Mouse (Mus musculus): ENCODE results near the gene 4931414P19Rik.

DNA sequence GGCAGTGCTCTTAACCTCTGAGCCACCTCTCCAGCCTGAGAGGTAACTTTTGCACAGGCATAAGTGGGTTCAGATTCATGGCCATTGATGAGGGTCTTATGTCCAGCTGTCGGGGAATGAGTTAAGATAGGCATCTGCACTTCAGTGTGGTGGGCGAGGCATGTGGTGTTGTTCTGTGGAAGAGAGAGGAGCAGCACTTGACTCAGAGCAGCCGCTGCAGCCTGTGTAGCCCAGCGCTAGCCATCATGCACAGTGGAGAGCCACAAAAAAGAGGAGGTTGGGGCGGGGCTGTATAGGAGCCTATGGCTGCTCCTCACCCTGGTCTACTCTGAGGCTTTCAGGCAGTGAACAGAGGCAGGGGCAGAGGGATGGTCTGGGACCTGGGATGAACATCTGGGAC is 22.3 kb upstream of the 4931414P19Rik start:
- TF ChIP-seq HCFC1 (IDR thresholded peaks at IDR 0.05; ENCODE audit: borderline replicate concordance, insufficient read depth, low read length), result no peak
- TF ChIP-seq CHD2 (IDR thresholded peaks at IDR 0.05; ENCODE audit: low read depth, low read length), result no peak
